Mouse (Mus musculus) E14TG2a.4 (cell line): Measurements from ENCODE around the gene Lrrc49.

Source experiments
- CTCF ChIP-seq: conservative IDR thresholded peaks from 2 replicates; pipeline ENCODE4 v1.5.1; 2014; ENCODE audit warnings: low read length
- NANOG ChIP-seq: IDR thresholded peaks from 2 replicates; pipeline ENCODE4 v1.6.1; 2014; ENCODE audit warnings: borderline replicate concordance, low read length, mixed read lengths

GRCm38 (mm10) chr9:60664385-60664784 lies 23.6 kb downstream of the Lrrc49 start:
- TF ChIP-seq NANOG (no peak), CTCF (no peak)
